Mouse (Mus musculus): ENCODE results near the gene Tal1.

Gene Tal1

GRCm38 (mm10) chr4:115090592-115090991, 34.4 kb downstream of the Tal1 start:
- Histone ChIP-seq H3K9me3 (ENCODE audit: low read length) (no peaks in the 10 kb centered on the region), H3K4me1 (replicated peaks; ENCODE audit: low read depth, low read length) (peaks cover 37% of the 10 kb centered on the region), H3K27me3 (ENCODE audit: insufficient read depth, low read length) (peaks cover 80% of the 10 kb centered on the region), H3K36me3 (ENCODE audit: insufficient read depth, low read length) (no peaks in the 10 kb centered on the region), H3K4me3 (replicated peaks; ENCODE audit: low read length) (no peak overlapping the region)
- no peak for TF ChIP-seq CTCF (conservative IDR thresholded peaks at IDR 0.05; ENCODE audit: low read length)
- TF ChIP-seq NANOG (IDR thresholded peaks at IDR 0.05; ENCODE audit: borderline replicate concordance, low read length) = no peak

- no peak overlapping the region for H3K4me3 ChIP-seq (replicated peaks; ENCODE audit: low read length)
- TF ChIP-seq POU5F1 (IDR thresholded peaks at IDR 0.05; ENCODE audit: borderline replicate concordance, low read length) (no peak), CTCF (conservative IDR thresholded peaks at IDR 0.05; ENCODE audit: low read length) (no peak), NANOG (IDR thresholded peaks at IDR 0.05; ENCODE audit: borderline replicate concordance, low read length) (no peak)
- no peaks in the 10 kb centered on the region for H3K36me3 ChIP-seq (ENCODE audit: insufficient read depth, low read length)
- H3K9me3 ChIP-seq (ENCODE audit: low read length) = no peaks in the 10 kb centered on the region
- peaks cover 87% of the 10 kb centered on the region for H3K27me3 ChIP-seq (ENCODE audit: insufficient read depth, low read length)
- peaks cover 48% of the 10 kb centered on the region for H3K4me1 ChIP-seq (replicated peaks; ENCODE audit: low read depth, low read length)
These were observed 35.6 kb downstream of the Tal1 start for GRCm38 (mm10) chr4:115091806-115092205.

GRCm38 (mm10) chr4:115093331-115093864, 37.2 kb downstream of the Tal1 start:
- H3K27me3 ChIP-seq (ENCODE audit: insufficient read depth, low read length) = peaks cover 79% of the 10 kb centered on the region

GRCm38 (mm10) chr4:115094056-115094455, 37.8 kb downstream of the Tal1 start:
- Histone ChIP-seq H3K27me3 (ENCODE audit: insufficient read depth, low read length) (peaks cover 72% of the 10 kb centered on the region), H3K4me1 (replicated peaks; ENCODE audit: low read depth, low read length) (peaks cover 46% of the 10 kb centered on the region), H3K36me3 (ENCODE audit: insufficient read depth, low read length) (no peaks in the 10 kb centered on the region), H3K4me3 (replicated peaks; ENCODE audit: low read length) (no peak overlapping the region), H3K9me3 (ENCODE audit: low read length) (no peaks in the 10 kb centered on the region)
- TF ChIP-seq NANOG (IDR thresholded peaks at IDR 0.05; ENCODE audit: borderline replicate concordance, low read length) = no peak
- no peak for TF ChIP-seq CTCF (conservative IDR thresholded peaks at IDR 0.05; ENCODE audit: low read length)
- no peak for TF ChIP-seq POU5F1 (IDR thresholded peaks at IDR 0.05; ENCODE audit: borderline replicate concordance, low read length)

More at GRCm38 (mm10) chr4:115093331-115093864, 37.2 kb downstream of the Tal1 start:
- TF ChIP-seq POU5F1 (IDR thresholded peaks at IDR 0.05; ENCODE audit: borderline replicate concordance, low read length) = no peak
- TF ChIP-seq NANOG (IDR thresholded peaks at IDR 0.05; ENCODE audit: borderline replicate concordance, low read length) = no peak
- no peak for TF ChIP-seq CTCF (conservative IDR thresholded peaks at IDR 0.05; ENCODE audit: low read length)
- Histone ChIP-seq H3K4me1 (replicated peaks; ENCODE audit: low read depth, low read length) (peaks cover 53% of the 10 kb centered on the region), H3K9me3 (ENCODE audit: low read length) (no peaks in the 10 kb centered on the region), H3K4me3 (replicated peaks; ENCODE audit: low read length) (no peak overlapping the region), H3K36me3 (ENCODE audit: insufficient read depth, low read length) (no peaks in the 10 kb centered on the region)

- Histone ChIP-seq H3K27me3 (ENCODE audit: insufficient read depth, low read length) (peaks cover 58% of the 10 kb centered on the region), H3K9me3 (ENCODE audit: low read length) (no peaks in the 10 kb centered on the region), H3K36me3 (ENCODE audit: insufficient read depth, low read length) (no peaks in the 10 kb centered on the region), H3K4me3 (replicated peaks; ENCODE audit: low read length) (peak overlapping the region; percentile 70), H3K4me1 (replicated peaks; ENCODE audit: low read depth, low read length) (peaks cover 45% of the 10 kb centered on the region)
- TF ChIP-seq POU5F1 (IDR thresholded peaks at IDR 0.05; ENCODE audit: borderline replicate concordance, low read length) (no peak), NANOG (IDR thresholded peaks at IDR 0.05; ENCODE audit: borderline replicate concordance, low read length) (no peak), CTCF (conservative IDR thresholded peaks at IDR 0.05; ENCODE audit: low read length) (no peak)
These were observed 39.6 kb downstream of the Tal1 start for GRCm38 (mm10) chr4:115095671-115096434.

GRCm38 (mm10) chr4:115096435-115097145, 40.4 kb downstream of the Tal1 start:
- Histone ChIP-seq H3K36me3 (ENCODE audit: insufficient read depth, low read length) (no peaks in the 10 kb centered on the region), H3K27me3 (ENCODE audit: insufficient read depth, low read length) (peaks cover 58% of the 10 kb centered on the region), H3K9me3 (ENCODE audit: low read length) (no peaks in the 10 kb centered on the region), H3K4me3 (replicated peaks; ENCODE audit: low read length) (peak overlapping the region; percentile 70), H3K4me1 (replicated peaks; ENCODE audit: low read depth, low read length) (peaks cover 45% of the 10 kb centered on the region)
- no peak for TF ChIP-seq POU5F1 (IDR thresholded peaks at IDR 0.05; ENCODE audit: borderline replicate concordance, low read length)
- TF ChIP-seq NANOG (IDR thresholded peaks at IDR 0.05; ENCODE audit: borderline replicate concordance, low read length) = no peak
- no peak for TF ChIP-seq CTCF (conservative IDR thresholded peaks at IDR 0.05; ENCODE audit: low read length)

- H3K4me1 ChIP-seq (replicated peaks; ENCODE audit: low read depth, low read length) = peaks cover 45% of the 10 kb centered on the region
- H3K9me3 ChIP-seq (ENCODE audit: low read length) = no peaks in the 10 kb centered on the region
- no peaks in the 10 kb centered on the region for H3K36me3 ChIP-seq (ENCODE audit: insufficient read depth, low read length)
- H3K4me3 ChIP-seq (replicated peaks; ENCODE audit: low read length) = no peak overlapping the region; the same call in 1 of the 2 replicates
- TF ChIP-seq POU5F1 (IDR thresholded peaks at IDR 0.05; ENCODE audit: borderline replicate concordance, low read length) (no peak), CTCF (conservative IDR thresholded peaks at IDR 0.05; ENCODE audit: low read length) (peak; percentile 57), NANOG (IDR thresholded peaks at IDR 0.05; ENCODE audit: borderline replicate concordance, low read length) (no peak)
- H3K27me3 ChIP-seq (ENCODE audit: insufficient read depth, low read length) = peaks cover 52% of the 10 kb centered on the region
These were observed 40.9 kb downstream of the Tal1 start for GRCm38 (mm10) chr4:115097146-115097496.

- Histone ChIP-seq H3K4me3 (replicated peaks; ENCODE audit: low read length) (no peak overlapping the region), H3K4me1 (replicated peaks; ENCODE audit: low read depth, low read length) (peaks cover 9% of the 10 kb centered on the region), H3K9me3 (ENCODE audit: low read length) (no peaks in the 10 kb centered on the region), H3K36me3 (ENCODE audit: insufficient read depth, low read length) (no peaks in the 10 kb centered on the region), H3K27me3 (ENCODE audit: insufficient read depth, low read length) (peaks cover 10% of the 10 kb centered on the region)
- TF ChIP-seq CTCF (conservative IDR thresholded peaks at IDR 0.05; ENCODE audit: low read length) = peak; percentile 98
- no peak for TF ChIP-seq POU5F1 (IDR thresholded peaks at IDR 0.05; ENCODE audit: borderline replicate concordance, low read length)
- TF ChIP-seq NANOG (IDR thresholded peaks at IDR 0.05; ENCODE audit: borderline replicate concordance, low read length) = no peak
These were observed 45.5 kb downstream of the Tal1 start for GRCm38 (mm10) chr4:115101682-115102081.
